Mouse (Mus musculus) embryo, embryonic 9.5 days (tissue): ENCODE data around the gene Cebpe.

Source experiments
- DNase-seq: peaks from one replicate; pipeline ENCODE4 v3.0.0-alpha.2; 2017; ENCODE audit errors: extremely low spot score

The Cebpe gene

GRCm38 (mm10) chr14:54721711-54722110 is 9.7 kb upstream of the Cebpe start:
- no peak for DNase-seq

- DNase-seq = no peak
Observed at GRCm38 (mm10) chr14:54720654-54721350, 8.8 kb upstream of the Cebpe start.

GRCm38 (mm10) chr14:54720041-54720440 is 8.1 kb upstream of the Cebpe start:
- no peak for DNase-seq

GRCm38 (mm10) chr14:54715402-54715801 is 3.4 kb upstream of the Cebpe start:
- no peak for DNase-seq

- no peak for DNase-seq
Observed at GRCm38 (mm10) chr14:54714617-54715081, 2.7 kb upstream of the Cebpe start.

GRCm38 (mm10) chr14:54714121-54714520 is 2.1 kb upstream of the Cebpe start:
- peak; percentile 82 for DNase-seq

- DNase-seq = no peak
Observed at GRCm38 (mm10) chr14:54712861-54713260, 887 bp upstream of the Cebpe start.

- no peak for DNase-seq
Observed at GRCm38 (mm10) chr14:54709054-54709453, 2.9 kb downstream of the Cebpe start.

- DNase-seq = peak; percentile 4
Observed at GRCm38 (mm10) chr14:54706589-54707320, 5.2 kb downstream of the Cebpe start.

- DNase-seq = no peak
Observed at GRCm38 (mm10) chr14:54705844-54706243, 6.1 kb downstream of the Cebpe start.

- DNase-seq = no peak
Observed at GRCm38 (mm10) chr14:54703207-54703606, 8.8 kb downstream of the Cebpe start.

- DNase-seq = peak; percentile 84
Observed at GRCm38 (mm10) chr14:54701298-54701697, 10.7 kb downstream of the Cebpe start.

- DNase-seq = no peak
Observed at GRCm38 (mm10) chr14:54699586-54699985, 12.4 kb downstream of the Cebpe start.

GRCm38 (mm10) chr14:54698733-54699132 is 13.2 kb downstream of the Cebpe start, which contains the start of gene Gm29776:
TSS of gene Gm29776 (minus strand) at chr14:54698833.
- no peak for DNase-seq

- no peak for DNase-seq
Observed at GRCm38 (mm10) chr14:54696752-54697151, 15.2 kb downstream of the Cebpe start.

GRCm38 (mm10) chr14:54695042-54695441 is 16.9 kb downstream of the Cebpe start:
- no peak for DNase-seq

- no peak for DNase-seq
Observed at GRCm38 (mm10) chr14:54687251-54687650, 24.7 kb downstream of the Cebpe start.

- peak; percentile 99 for DNase-seq
Observed at GRCm38 (mm10) chr14:54686522-54687143, 25.3 kb downstream of the Cebpe start, which contains the start of gene Acin1. TSS of gene Acin1 (minus strand) at chr14:54686931.

GRCm38 (mm10) chr14:54686063-54686521 is 25.9 kb downstream of the Cebpe start, which contains the start of gene 1700123O20Rik:
TSS of gene 1700123O20Rik (plus strand) at chr14:54686216.
- peak; percentile 87 for DNase-seq

- DNase-seq = no peak
Observed at GRCm38 (mm10) chr14:54685471-54685870, 26.5 kb downstream of the Cebpe start.

- no peak for DNase-seq
Observed at GRCm38 (mm10) chr14:54682396-54682795, 29.6 kb downstream of the Cebpe start.

- no peak for DNase-seq
Observed at GRCm38 (mm10) chr14:54678657-54679304, 33.2 kb downstream of the Cebpe start.
